Mouse (Mus musculus): Measurements from ENCODE around the gene Tada2b.

DNA sequence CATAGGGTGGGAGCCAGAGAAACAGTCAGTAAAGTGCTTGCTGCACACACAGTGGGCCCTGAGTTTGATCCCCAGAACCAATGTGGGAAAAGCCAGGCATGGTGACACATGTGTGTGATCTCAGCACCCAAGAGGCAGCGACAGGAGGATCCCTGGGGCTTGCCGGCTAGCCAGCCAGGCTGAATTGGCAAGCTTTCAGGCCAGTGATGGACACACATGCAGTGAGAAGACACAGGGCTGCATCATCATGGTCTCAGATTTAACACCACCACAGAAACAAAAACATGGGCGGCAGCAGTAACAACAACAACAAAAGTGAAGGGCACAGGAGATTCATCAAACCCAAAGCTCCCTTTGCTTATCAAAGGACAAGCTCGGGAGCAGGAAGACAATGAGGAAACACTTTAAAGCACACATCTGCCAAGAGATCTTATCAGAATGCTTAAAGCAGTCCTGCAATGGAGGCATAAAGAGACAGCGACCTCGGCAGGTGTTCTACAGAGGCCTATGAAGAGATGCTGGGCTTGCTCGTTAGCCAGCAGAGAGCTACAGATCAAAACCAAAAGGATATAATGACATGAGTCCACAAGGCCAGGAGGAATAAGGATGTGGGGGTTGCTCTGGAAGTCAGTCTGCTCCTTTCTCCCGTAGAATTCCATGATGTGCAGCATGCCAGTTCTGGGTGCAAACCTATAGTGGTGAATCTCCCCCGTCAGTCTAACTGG lies 37.8 kb downstream of the Tada2b start:
- TF ChIP-seq CTCF (conservative IDR thresholded peaks at IDR 0.05; ENCODE audit: low read length) (no peak), POU5F1 (IDR thresholded peaks at IDR 0.05; ENCODE audit: borderline replicate concordance, low read length) (no peak)

Measured in E14TG2a.4 (cell line).